Mouse (Mus musculus) right cerebral cortex, postnatal 25 days (tissue): ENCODE results near the gene Noxo1.
"Not testable (repeated sequence)": the region's sequence is repeated elsewhere in the genome, so short reads cannot be mapped to it uniquely, and the experiment has no call there.

Source experiments
- DNase-seq: peaks from one replicate; pipeline ENCODE4 v3.0.0; 2022

Noxo1 gene

DNA sequence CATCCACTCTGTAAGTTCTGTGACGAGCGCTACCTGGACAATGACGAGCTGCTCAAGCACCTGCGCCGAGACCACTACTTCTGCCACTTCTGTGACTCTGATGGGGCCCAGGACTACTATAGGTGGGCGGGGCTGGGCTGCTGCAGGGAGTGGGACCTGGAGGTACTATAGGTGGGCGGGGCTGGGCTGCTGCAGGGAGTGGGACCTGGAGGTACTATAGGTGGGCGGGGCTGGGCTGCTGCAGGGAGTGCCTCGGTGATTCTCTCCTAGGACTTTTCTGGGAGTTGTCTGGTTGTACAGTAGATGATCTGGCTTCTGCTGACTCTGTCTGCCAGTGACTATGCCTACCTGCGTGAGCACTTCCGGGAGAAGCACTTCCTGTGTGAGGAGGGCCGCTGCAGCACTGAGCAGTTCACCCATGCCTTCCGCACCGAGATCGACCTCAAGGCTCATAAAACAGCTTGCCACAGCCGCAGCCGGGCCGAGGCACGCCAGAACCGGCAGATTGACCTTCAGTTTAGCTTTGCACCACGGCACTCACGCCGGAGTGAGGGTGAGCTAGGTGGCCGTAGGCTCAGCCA, 18.4 kb upstream of the Noxo1 start:
- DNase-seq, result no peak

DNA sequence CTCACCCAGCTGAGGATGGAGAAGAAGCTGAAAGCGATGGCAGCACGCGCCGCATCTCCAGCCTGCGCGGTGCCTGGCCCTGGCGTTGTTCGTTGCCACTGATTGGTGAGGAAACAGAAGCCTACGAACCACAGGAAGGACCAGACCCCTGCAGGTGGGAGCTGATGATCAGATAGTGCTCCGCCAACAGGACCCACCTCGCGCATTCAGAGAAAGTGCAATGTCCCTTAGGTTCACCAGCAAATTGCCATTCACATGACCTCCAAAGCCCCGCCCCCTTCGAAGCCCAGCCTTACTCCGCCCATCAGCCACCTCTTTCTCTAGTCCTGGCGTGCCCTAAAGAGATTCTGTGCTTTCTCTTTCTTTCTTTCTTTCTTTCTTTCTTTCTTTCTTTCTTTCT, 9.5 kb upstream of the Noxo1 start:
- no peak for DNase-seq

DNA sequence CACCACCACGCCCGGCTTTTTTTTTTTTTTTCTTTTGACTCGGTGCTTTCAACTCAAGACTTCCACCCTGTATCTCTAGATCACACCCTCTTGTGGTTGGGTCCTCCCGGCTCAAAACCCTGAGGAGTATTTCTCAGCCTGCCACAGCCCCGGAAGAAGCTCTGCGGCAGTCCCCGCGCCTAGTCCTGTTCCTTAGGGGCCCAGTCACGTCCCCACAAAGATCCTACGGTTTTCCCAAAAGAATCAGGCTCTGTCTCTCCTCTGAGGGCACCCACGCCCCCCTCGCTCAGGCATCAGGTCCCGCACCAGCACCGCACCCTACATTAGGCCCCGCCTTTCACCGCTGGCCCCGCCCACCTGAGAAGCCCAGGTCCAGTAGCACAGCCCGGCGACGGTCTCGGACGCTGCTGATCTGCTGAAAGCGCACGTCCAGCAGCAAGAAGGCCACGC, 8.9 kb upstream of the Noxo1 start:
- DNase-seq, result no peak

GRCm38 (mm10) chr17:24687599-24687998, 8.4 kb upstream of the Noxo1 start:
- no peak for DNase-seq

- DNase-seq, result peak; percentile 63
Observed at GRCm38 (mm10) chr17:24689251-24690081, 6.6 kb upstream of the Noxo1 start, which contains the start of gene Syngr3. Syngr3 (minus strand) TSS chr17:24689955.

- DNase-seq, result no peak
Observed at GRCm38 (mm10) chr17:24692385-24692784, 3.6 kb upstream of the Noxo1 start.

DNA sequence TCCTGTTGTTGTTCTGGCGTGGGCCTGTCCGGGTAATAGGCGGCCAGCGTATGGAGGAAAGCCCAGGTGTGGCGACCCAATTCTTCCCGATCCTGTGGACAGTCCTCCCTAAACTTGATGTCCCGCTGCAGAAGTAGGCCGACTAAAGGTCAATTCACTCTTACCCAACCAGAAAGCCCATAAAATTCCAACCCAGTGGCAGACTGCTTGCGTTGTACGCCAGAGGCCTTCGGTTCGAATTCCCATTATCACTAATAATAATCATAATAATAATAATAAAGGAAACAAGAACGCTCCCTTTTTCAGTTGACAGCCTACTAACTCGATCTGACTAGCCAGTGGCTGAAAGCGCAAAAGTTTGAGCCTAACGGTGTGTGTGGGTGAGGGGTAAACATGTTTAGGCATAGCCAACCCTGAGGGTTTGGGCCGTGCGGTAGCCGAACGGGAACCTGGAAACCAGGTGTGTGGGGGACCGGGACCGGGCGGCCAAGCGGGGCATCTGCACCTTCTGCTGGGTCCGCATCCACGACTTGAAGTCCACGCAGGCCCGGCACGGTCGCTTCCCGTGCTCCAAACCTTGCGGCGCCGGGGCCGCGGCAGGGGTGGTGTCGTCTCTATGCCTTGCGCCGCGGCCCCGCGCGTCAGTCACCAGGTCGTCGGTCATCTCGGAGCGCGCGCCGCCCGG, 566 bp upstream of the Noxo1 start:
- no peak for DNase-seq

GRCm38 (mm10) chr17:24697985-24698384, 2.0 kb downstream of the Noxo1 start:
- no peak for DNase-seq

GRCm38 (mm10) chr17:24698715-24699114, 2.7 kb downstream of the Noxo1 start:
- DNase-seq, result no peak

DNA sequence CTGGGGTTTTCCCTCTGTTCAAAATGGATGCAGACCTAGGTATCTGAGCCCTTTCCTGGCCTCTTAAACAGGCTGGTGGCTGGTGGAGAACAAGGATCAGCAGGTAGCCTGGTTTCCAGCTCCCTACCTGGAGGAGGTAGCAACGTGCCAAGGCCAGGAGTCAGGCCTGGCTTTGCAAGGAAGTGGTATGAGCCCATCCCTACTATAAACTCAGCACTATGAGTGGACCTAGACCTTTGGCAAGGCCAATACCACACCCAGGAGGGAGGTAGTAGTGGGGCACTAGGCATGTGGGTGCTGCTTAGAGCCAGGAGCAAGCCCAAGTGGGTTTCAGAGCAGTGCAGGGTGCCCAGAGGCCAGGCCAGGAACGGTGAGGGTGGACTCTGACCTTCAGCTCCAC, 3.4 kb downstream of the Noxo1 start:
- DNase-seq, result no peak

DNA sequence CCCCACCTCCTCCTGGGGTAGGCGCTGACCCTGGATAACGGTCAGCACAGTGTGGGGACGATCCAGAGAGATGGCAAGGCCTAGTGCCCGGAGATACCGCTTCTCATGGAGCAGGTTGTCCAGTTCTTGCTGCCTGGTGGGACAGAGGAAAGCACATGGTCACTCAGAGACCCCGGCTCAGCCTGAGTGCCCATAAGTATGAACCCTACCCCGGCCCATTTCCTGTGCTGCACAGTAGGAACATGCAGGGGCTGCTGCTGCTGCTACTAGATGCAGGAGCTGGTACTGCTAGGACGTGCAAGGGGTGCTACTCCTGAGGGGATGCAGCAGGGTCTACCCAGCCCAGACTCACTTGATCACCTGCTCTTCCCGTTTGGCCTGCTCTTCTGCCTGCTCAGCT, 5.2 kb downstream of the Noxo1 start:
- DNase-seq, result no peak

- no peak for DNase-seq
Observed at GRCm38 (mm10) chr17:24705821-24706220, 9.8 kb downstream of the Noxo1 start.

GRCm38 (mm10) chr17:24706982-24707800, 11.2 kb downstream of the Noxo1 start, which contains the start of gene Tbl3:
Tbl3 (minus strand) TSS chr17:24707660.
- DNase-seq, result peak; percentile 96

DNA sequence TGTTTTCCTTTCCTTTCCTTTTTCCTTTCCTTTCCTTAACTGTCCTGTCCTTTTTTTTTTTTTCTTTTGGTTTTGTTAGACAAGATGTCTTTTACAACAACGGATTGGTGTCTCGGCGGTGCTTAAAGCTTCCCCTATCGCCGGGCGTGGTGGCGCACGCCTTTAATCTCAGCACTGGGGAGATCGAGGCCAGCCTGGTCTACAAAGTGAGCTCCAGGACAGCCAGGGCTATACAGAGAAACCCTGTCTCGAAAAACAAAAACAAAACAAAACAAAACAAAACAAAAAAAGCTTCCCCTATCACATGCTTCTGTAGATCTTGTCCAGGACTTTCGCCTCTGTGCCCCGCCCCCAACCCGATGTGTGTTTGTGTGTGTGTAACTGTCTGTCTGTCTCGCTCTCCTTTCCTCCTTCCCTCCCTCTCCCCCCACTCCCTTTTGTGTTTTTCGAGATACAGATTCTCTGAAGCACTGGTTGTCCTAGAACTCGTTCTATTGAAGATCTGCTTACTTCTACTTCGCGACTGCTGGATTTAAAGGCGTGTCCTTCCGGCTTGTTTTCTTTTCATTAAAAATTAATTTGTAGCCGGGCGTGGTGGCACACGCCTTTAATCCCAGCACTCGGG, 11.9 kb downstream of the Noxo1 start:
- DNase-seq, result no peak

DNA sequence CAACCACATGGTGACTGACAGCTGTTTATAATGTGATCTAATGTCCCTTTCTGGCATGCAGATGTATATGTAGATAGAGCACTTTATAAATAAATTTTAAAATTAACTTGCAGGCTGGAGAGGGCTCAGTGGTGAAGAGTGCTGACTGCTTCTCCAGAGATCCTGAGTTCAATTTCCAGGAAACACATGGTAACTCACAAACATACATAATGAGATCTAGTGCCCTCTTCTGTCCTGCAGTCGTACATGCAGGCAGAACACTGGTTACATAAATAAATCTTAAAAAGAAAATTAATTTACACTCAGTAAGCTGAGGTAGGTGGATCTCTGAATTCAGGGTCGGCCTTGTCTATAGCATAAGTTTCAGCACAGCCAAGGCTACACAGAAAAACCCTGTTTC, 12.6 kb downstream of the Noxo1 start:
- no peak for DNase-seq

DNA sequence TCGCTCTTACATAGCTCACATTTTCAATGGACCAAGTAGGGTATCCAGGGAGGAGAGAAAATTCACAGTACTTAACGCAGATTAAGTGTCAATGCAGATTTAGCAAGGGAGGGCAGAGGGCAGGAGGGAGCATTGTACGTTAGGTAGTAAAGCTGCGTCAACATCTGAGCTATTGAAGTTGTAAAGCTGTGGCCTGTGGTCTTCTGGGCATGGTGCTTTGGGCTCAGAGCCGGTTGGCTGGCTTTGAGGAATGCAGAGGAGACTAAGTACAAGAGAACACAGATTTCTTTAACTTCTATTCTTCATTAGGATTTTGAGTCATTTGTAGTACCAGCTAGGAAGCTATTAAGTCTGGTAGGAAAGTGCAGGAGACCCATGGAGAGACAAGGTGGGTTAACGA, 19.5 kb downstream of the Noxo1 start:
- no peak for DNase-seq

GRCm38 (mm10) chr17:24716166-24716682, 20.2 kb downstream of the Noxo1 start:
- DNase-seq, result no peak

- DNase-seq, result no peak
Observed at GRCm38 (mm10) chr17:24717943-24718342, 21.9 kb downstream of the Noxo1 start, which contains the start of the genes Rnf151 and Rps2. Rnf151 (minus strand) TSS chr17:24718063. Rps2 (plus strand) TSS chr17:24718116.

- DNase-seq, result not testable (repeated sequence)
Observed at GRCm38 (mm10) chr17:24718938-24719337, 22.9 kb downstream of the Noxo1 start.

- peak; percentile 98 for DNase-seq
Observed at GRCm38 (mm10) chr17:24719494-24720222, 23.6 kb downstream of the Noxo1 start.

DNA sequence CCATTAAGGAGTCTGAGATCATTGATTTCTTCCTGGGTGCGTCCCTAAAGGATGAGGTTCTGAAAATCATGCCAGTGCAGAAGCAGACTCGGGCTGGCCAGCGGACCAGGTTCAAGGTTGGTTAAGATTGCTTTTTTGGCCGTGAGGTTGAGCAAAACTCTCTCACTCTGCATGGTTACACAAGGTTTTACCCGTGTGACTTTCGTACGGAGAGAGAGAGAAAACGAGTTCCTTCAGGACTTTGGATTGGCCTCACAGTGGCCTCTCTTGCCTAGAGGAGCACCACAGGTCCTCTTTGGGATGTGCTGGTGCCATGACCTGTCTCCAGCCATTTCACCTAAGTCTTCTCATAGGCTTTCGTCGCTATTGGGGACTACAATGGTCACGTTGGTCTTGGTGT, 24.6 kb downstream of the Noxo1 start:
- DNase-seq, result not testable (repeated sequence)
